Mouse (Mus musculus) limb, embryonic 12.5 days (tissue): ENCODE results near the gene Fbrs. TPM values are rescaled to one million over a fixed set of nuclear protein-coding genes. Genes with fewer than 3 reads are reported as not detected.

ENCODE experiments used
- microRNA-seq: library from miRNA; unstranded; fragments of <30 nt; microRNA quantifications from one replicate; pipeline ENCODE4, GENCODE M21; 2017
- polyA plus RNA-seq: library from polyadenylated mRNA; unstranded; fragments of >200 nt; fragmentation: Nextera tagmentation; extraction: Ambion mirVana; gene quantifications from 2 replicates; pipeline ENCODE4 v1.2.1, GENCODE M21; 2016

Gene Fbrs
- polyA plus RNA-seq, 1 experiment from 2014 or later = 11.7 TPM

Small RNA genes within 50 kb of the gene (microRNA-seq; reads per million reads assigned to microRNA genes)
- not detected for gene Gm47278
- gene Mir7060 = not detected

Other genes starting within 250 kb of the Fbrs start
- gene Zfp553, start 246.1 kb upstream of the Fbrs start, polyA plus RNA-seq = 61.9 and 65.5 TPM in 2 replicates
- 34.1 and 35.9 TPM in 2 replicates for gene Sept1, start 246.1 kb upstream of the Fbrs start, polyA plus RNA-seq
- 79.5 and 84.1 TPM in 2 replicates for gene Zfp771, start 234.9 kb upstream of the Fbrs start, polyA plus RNA-seq
- 219 and 224 TPM in 2 replicates for gene Dctpp1, start 218.5 kb upstream of the Fbrs start, polyA plus RNA-seq
- gene Sephs2, start 205.1 kb upstream of the Fbrs start, polyA plus RNA-seq = 89.5 and 92.3 TPM in 2 replicates
- 0.39 and 0.59 TPM in 2 replicates for gene Itgal, start 182.9 kb upstream of the Fbrs start, polyA plus RNA-seq
- gene Zfp768, start 133.6 kb upstream of the Fbrs start, polyA plus RNA-seq = 21.0 and 22.6 TPM in 2 replicates
- gene Zfp747, start 103.1 kb upstream of the Fbrs start, polyA plus RNA-seq = 9.2 and 10.1 TPM in 2 replicates
- gene 9130019O22Rik, start 92.0 kb upstream of the Fbrs start, polyA plus RNA-seq = 5.8 and 6.7 TPM in 2 replicates
- 6.4 and 7.0 TPM in 2 replicates for gene E430018J23Rik, start 85.6 kb upstream of the Fbrs start, polyA plus RNA-seq
- gene Zfp764, start 72.4 kb upstream of the Fbrs start, polyA plus RNA-seq = 7.0 and 8.3 TPM in 2 replicates
- 29.4 and 31.3 TPM in 2 replicates for gene Zfp688, start 57.1 kb upstream of the Fbrs start, polyA plus RNA-seq
- gene Zfp689, start 30.0 kb upstream of the Fbrs start, polyA plus RNA-seq = 16.8 and 17.8 TPM in 2 replicates
- 41.0 and 43.7 TPM in 2 replicates for gene Prr14, start 19.6 kb upstream of the Fbrs start, polyA plus RNA-seq
- 77.2 and 79.4 TPM in 2 replicates for gene Srcap, start 32.8 kb downstream of the Fbrs start, polyA plus RNA-seq
- 15.9 and 18.0 TPM in 2 replicates for gene Gm42715, start 40.4 kb downstream of the Fbrs start, polyA plus RNA-seq
- gene Tmem265, start 82.2 kb downstream of the Fbrs start, polyA plus RNA-seq = 5.3 and 8.1 TPM in 2 replicates
- 40.4 and 42.2 TPM in 2 replicates for gene Phkg2, start 94.1 kb downstream of the Fbrs start, polyA plus RNA-seq
- 12.1 and 13.1 TPM in 2 replicates for gene Ccdc189, start 109.4 kb downstream of the Fbrs start, polyA plus RNA-seq
- gene Rnf40, start 109.6 kb downstream of the Fbrs start, polyA plus RNA-seq = 61.6 and 66.6 TPM in 2 replicates
- 26.1 and 30.1 TPM in 2 replicates for gene Zfp629, start 136.6 kb downstream of the Fbrs start, polyA plus RNA-seq
- 120 and 127 TPM in 2 replicates for gene Bcl7c, start 229.7 kb downstream of the Fbrs start, polyA plus RNA-seq
- gene Ctf1, start 233.5 kb downstream of the Fbrs start, polyA plus RNA-seq = 29.3 and 30.0 TPM in 2 replicates